Mouse (Mus musculus): ENCODE measurements around the gene Prrt1. TPM values are rescaled to one million over a fixed set of nuclear protein-coding genes. Genes with fewer than 3 reads are reported as not detected.

Prrt1 gene
- total and polyA plus RNA-seq, 3 experiments = not detected

DNA sequence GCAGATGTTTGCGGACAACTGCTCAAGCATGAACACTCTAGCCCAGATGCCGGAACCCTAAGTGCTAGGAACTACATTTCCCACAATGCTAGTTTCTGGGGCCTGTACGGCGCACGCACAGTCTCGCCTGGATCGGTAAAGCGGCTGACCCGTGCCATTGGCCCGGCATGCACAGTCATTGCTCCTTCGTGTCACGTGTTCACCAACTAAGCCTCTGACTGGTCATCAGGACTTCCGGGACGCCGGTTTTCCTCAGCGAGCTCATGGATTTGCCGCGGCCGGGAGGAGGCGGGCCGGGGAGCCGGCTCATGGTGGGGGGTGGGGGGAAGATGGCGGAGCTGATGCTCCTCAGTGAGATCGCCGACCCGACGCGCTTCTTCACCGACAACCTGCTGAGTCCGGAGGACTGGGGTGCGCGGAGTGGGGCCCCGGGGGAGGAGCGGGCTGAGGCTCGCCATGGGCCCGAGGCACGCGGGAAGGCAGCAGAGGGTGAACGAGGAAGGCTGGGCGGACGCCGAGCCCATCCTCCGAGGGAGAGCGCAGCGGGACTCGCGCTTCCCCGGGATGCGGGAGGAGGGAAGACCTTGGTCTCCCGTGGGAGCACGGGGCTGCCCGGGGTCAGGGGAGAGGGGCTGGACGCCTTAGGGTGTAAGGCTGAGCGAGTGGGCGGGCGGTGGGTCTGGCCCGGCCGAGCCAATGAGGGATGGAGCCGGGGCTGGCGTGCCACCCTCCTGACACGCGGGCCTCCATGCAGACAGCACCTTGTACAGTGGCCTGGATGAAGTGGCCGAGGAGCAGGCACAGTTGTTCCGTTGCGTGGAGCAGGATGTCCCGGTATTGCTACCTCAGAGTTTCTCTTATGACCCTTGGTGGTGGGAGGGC lies 17.8 kb downstream of the Prrt1 start, which contains the start of gene Atf6b (continued):
- TF ChIP-seq ZMIZ1 (IDR thresholded peaks at IDR 0.05; ENCODE audit: low read depth, low read length) (no peak; the same call in 1 of the 2 replicates), NELFE (IDR thresholded peaks at IDR 0.05; ENCODE audit: low read depth, low read length) (peak; percentile 31; the same call in 1 of the 2 replicates), JUND (conservative IDR thresholded peaks at IDR 0.05; ENCODE audit: low read depth, low read length) (no peak), USF1 (IDR thresholded peaks at IDR 0.05; ENCODE audit: low read depth, low read length) (peak; percentile 96), E2F4 (IDR thresholded peaks at IDR 0.05; ENCODE audit: insufficient replicate concordance, low read depth, low read length) (no peak), SMC3 (IDR thresholded peaks at IDR 0.05; ENCODE audit: low read depth, low read length) (no peak), MEF2A (IDR thresholded peaks at IDR 0.05; ENCODE audit: borderline replicate concordance, low read depth, low read length) (peak; percentile 65; the same call in 1 of the 2 replicates), ZNF384 (IDR thresholded peaks at IDR 0.05; ENCODE audit: low read depth, low read length) (no peak), IRF4 (IDR thresholded peaks at IDR 0.05; ENCODE audit: low read depth, low read length) (peak; percentile 8; the same call in 1 of the 2 replicates), MAX (IDR thresholded peaks at IDR 0.05; ENCODE audit: low read length) (peak; percentile 98), MAFK (IDR thresholded peaks at IDR 0.05; ENCODE audit: insufficient replicate concordance, low read length) (no peak), USF2 (conservative IDR thresholded peaks at IDR 0.05; ENCODE audit: low read depth, low read length) (peak; percentile 95), TBP (conservative IDR thresholded peaks at IDR 0.05; ENCODE audit: low read depth, low read length) (no peak), KAT2A (IDR thresholded peaks at IDR 0.05; ENCODE audit: insufficient replicate concordance, low read length) (peak; percentile 95; the same call in 1 of the 2 replicates), MYC (IDR thresholded peaks at IDR 0.05; ENCODE audit: low read depth, low read length) (peak; percentile 61; the same call in 1 of the 2 replicates), NRF1 (IDR thresholded peaks at IDR 0.05; ENCODE audit: low read depth, low read length) (peak; percentile 83), ETS1 (conservative IDR thresholded peaks at IDR 0.05; ENCODE audit: low read depth, low read length) (no peak), POLR2AphosphoS2 (IDR thresholded peaks at IDR 0.05; ENCODE audit: low read depth, low read length) (no peak; the same call in 1 of the 2 replicates), POLR2A (IDR thresholded peaks at IDR 0.05; ENCODE audit: low read depth, low read length) (peak; percentile 82), TCF12 (IDR thresholded peaks at IDR 0.05; ENCODE audit: low read depth, low read length) (peak; percentile 46; the same call in 1 of the 2 replicates), JUN (IDR thresholded peaks at IDR 0.05; ENCODE audit: insufficient read depth, low read depth, low read length) (no peak), EP300 (IDR thresholded peaks at IDR 0.05; ENCODE audit: low read length) (no peak), CHD1 (IDR thresholded peaks at IDR 0.05; ENCODE audit: low read depth, low read length) (no peak)
